Mouse (Mus musculus): ENCODE results near the gene Xrra1.

DNA sequence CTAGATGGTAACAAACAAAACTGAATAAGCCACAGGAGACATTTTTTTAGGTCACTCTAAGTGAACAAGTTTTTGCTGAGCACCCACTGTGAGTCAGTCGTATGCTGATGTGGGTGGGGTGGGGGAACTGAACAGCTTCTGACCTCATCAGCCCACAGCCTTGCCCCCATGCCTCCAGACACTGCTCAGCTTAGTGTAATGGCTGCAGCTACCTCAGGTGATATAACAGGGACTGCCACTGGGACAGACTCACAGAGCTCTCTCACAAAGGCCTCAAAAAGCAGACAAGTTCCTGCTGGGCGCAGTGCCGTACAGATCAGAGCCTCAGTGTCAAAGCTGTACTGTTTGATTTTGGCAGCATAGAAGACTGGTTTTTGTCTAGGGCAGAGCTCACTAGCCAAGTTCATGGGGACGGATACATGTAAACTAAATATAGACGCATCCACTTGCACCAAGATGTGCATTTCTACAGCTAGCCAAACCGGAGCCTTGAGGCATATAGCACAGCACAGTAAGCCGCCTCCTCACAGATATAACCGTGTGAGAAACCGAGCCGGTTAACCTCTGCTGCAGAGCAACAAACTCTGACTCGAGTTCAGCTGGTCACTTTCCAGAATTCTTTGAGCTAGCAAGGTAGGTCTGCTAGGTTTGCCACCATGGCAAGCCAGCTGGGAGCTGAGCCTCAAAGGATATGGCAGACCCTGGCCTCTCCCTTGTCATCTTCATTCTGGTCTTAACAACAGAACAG, 44.2 kb downstream of the Xrra1 start:
- TF ChIP-seq CTCF (IDR thresholded peaks at IDR 0.05) = no peak
- no peak for TF ChIP-seq EP300 (IDR thresholded peaks at IDR 0.05)
